Mouse (Mus musculus): Measurements from ENCODE around the gene Nipa1. TPM values are rescaled to one million over a fixed set of nuclear protein-coding genes. Genes with fewer than 3 reads are reported as not detected.
A peak's percentile ranks its signal among the peaks of the same experiment; 100 is the strongest.

Nipa1 gene
- polyA plus RNA-seq (2016; fragmentation: Nextera tagmentation; extraction: Ambion mirVana), result 5.2 and 5.9 TPM in 2 replicates

DNA sequence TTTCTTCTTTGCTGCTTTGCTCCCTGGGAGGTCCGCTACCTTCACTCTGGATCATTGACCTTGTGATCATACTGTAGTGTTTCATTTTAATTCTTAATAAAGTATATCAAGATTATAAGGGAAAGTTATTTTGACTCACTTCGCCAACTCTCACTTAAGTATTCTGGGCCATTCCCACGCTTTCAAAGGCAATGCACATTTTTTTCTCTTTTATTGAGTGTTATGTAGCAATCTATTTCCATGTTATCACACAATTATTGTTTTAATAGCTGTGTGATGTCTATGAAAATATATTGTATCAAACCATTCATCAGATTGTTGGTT, at the start of gene Nipa1:
Nipa1 (minus strand) TSS at position 25 of the 324 bp plus-strand sequence.
- no peaks in the 10 kb centered on the region for H3K36me3 ChIP-seq
- 60% methylated on average over 3 of the region's 3 CpGs for WGBS
- H3K4me1 ChIP-seq, result peaks cover 13% of the 10 kb centered on the region
- DNase-seq (ENCODE audit: low spot score), result no peak
- no peaks in the 10 kb centered on the region for H3K27me3 ChIP-seq (ENCODE audit: low read depth, poor library complexity, severe bottlenecking)
- H3K27ac ChIP-seq, result peak within 1 kb of the TSS; percentile 86
- no peaks in the 10 kb centered on the region for H3K9me3 ChIP-seq (replicated peaks)
- peak within 1 kb of the TSS; percentile 72 for H3K4me3 ChIP-seq

DNA sequence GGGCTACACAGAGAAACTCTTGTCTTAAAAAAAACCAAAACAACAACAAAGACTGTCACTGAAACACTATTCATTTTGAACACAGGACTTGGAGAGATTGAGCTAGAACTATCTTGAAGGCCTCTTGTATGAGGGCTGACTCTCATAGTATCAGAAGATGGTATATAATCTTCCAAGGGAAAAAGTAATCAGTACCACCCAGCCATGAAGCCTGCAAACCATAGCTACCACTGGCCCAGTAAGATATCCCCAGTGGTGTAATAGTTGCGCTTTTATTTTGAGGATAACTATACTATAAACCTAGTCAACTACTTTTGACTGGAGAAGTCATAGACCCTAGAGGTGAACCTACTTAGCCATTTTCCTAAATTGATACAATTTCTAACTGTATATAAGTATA, 46.9 kb upstream of the Nipa1 start:
- H3K27ac ChIP-seq, result no peak overlapping the region
- no peaks in the 10 kb centered on the region for H3K4me1 ChIP-seq
- H3K9me3 ChIP-seq (replicated peaks), result no peaks in the 10 kb centered on the region
- H3K27me3 ChIP-seq (ENCODE audit: low read depth, poor library complexity, severe bottlenecking), result no peaks in the 10 kb centered on the region
- no peak for DNase-seq (ENCODE audit: low spot score)
- H3K4me3 ChIP-seq, result no peak overlapping the region
- peaks cover 7% of the 10 kb centered on the region for H3K36me3 ChIP-seq
- WGBS, result 92% methylated on average over 1 of the region's 1 CpGs

DNA sequence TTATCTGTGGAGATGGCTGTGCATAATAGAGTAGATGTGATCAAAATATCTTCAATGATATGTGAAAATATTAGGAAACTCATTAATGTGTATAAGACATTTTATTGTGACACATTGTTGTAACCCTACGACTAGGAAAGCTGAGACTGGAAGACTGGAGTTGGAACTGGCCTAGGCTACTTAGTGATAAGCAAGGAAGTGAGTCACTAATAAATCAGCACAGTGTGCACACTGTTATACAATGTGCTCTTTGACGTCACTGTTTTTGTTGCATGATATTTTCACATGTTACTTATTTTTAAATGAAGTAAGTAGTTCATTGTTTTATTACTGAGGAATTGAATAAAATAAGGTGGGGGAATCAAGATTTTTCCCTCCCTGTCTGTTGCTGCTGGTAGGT, 46.4 kb upstream of the Nipa1 start:
- H3K4me3 ChIP-seq, result no peak overlapping the region
- no peaks in the 10 kb centered on the region for H3K4me1 ChIP-seq
- no peak overlapping the region for H3K27ac ChIP-seq
- H3K36me3 ChIP-seq, result peaks cover 10% of the 10 kb centered on the region
- 91% methylated on average over 2 of the region's 2 CpGs for WGBS
- no peaks in the 10 kb centered on the region for H3K9me3 ChIP-seq (replicated peaks)
- H3K27me3 ChIP-seq (ENCODE audit: low read depth, poor library complexity, severe bottlenecking), result no peaks in the 10 kb centered on the region
- no peak for DNase-seq (ENCODE audit: low spot score)

DNA sequence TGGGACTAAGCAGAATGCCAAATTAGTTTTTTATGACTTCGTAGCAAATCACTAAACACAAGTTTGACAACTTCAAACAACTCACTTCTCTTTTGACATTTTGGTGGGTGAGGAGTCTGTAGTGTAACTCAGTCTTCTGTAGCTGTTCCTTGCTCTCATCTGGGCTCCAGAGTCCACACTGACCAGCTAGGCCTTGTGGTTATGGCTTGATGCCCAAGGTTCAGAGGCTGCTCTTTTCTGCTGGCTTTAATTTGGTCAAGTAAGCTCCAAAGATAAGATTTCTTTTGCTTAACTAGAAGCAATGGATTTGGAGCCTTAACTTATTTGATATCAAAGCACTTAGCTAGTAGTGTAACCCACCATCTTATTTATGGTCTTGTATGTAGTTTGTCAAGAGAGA, 45.1 kb upstream of the Nipa1 start:
- Histone ChIP-seq H3K9me3 (replicated peaks) (no peaks in the 10 kb centered on the region), H3K27ac (no peak overlapping the region), H3K4me3 (no peak overlapping the region), H3K36me3 (peaks cover 16% of the 10 kb centered on the region), H3K27me3 (ENCODE audit: low read depth, poor library complexity, severe bottlenecking) (no peaks in the 10 kb centered on the region), H3K4me1 (no peaks in the 10 kb centered on the region)
- WGBS, result 87% methylated on average over 1 of the region's 1 CpGs
- DNase-seq (ENCODE audit: low spot score), result no peak

GRCm38 (mm10) chr7:56055338-56055737, 35.6 kb upstream of the Nipa1 start:
- Histone ChIP-seq H3K4me3 (no peak overlapping the region), H3K4me1 (peaks cover 7% of the 10 kb centered on the region), H3K9me3 (replicated peaks) (no peaks in the 10 kb centered on the region), H3K36me3 (peaks cover 24% of the 10 kb centered on the region), H3K27me3 (ENCODE audit: low read depth, poor library complexity, severe bottlenecking) (no peaks in the 10 kb centered on the region), H3K27ac (no peak overlapping the region)
- no peak for DNase-seq (ENCODE audit: low spot score)
- WGBS, result 91% methylated on average over 3 of the region's 3 CpGs

- Histone ChIP-seq H3K36me3 (peaks cover 19% of the 10 kb centered on the region), H3K4me1 (peaks cover 12% of the 10 kb centered on the region), H3K9me3 (replicated peaks) (no peaks in the 10 kb centered on the region), H3K27me3 (ENCODE audit: low read depth, poor library complexity, severe bottlenecking) (no peaks in the 10 kb centered on the region), H3K27ac (no peak overlapping the region), H3K4me3 (no peak overlapping the region)
- DNase-seq (ENCODE audit: low spot score), result no peak
Observed at GRCm38 (mm10) chr7:56052996-56053395, 33.2 kb upstream of the Nipa1 start.

GRCm38 (mm10) chr7:56050487-56050911, 30.7 kb upstream of the Nipa1 start:
- H3K9me3 ChIP-seq (replicated peaks), result no peaks in the 10 kb centered on the region
- H3K27ac ChIP-seq, result peak overlapping the region; percentile 87
- peaks cover 4% of the 10 kb centered on the region for H3K36me3 ChIP-seq
- peak overlapping the region; percentile 81 for H3K4me3 ChIP-seq
- under 1% methylated on average over 18 of the region's 18 CpGs for WGBS
- no peak for DNase-seq (ENCODE audit: low spot score)
- no peaks in the 10 kb centered on the region for H3K27me3 ChIP-seq (ENCODE audit: low read depth, poor library complexity, severe bottlenecking)
- H3K4me1 ChIP-seq, result peaks cover 12% of the 10 kb centered on the region

DNA sequence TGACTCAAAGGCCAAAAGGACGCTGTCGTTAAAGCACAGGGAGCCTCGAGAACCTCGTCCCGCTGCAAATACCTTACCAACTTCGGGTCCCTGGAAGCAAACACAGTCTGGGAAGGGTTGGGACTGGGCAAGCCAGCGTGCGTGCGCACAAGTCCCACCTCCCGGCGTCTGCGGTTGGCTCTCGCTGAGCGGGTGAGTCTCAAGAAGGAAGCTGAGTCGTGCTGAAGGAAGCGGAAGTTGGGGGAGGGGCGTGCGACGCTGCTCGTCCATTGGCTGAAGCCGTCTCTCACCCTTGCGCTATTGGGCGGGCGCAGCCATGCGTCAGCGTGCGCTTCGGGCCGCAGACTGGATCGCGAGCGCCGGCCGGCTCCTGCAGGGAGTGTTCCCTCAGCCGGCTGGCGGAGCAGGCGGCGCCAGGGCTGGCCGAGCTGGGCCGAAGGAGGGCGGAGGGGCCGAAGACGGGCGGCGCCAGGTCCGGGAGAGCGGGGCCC, 30.1 kb upstream of the Nipa1 start, which contains the start of gene Herc2:
Herc2 (plus strand) TSS at position 366 of the 491 bp plus-strand sequence.
- Histone ChIP-seq H3K27me3 (ENCODE audit: low read depth, poor library complexity, severe bottlenecking) (no peaks in the 10 kb centered on the region), H3K4me1 (peaks cover 12% of the 10 kb centered on the region), H3K4me3 (peak within 1 kb of the TSS; percentile 81), H3K9me3 (replicated peaks) (no peaks in the 10 kb centered on the region), H3K27ac (peak within 1 kb of the TSS; percentile 87), H3K36me3 (peaks cover 4% of the 10 kb centered on the region)
- WGBS, result under 1% methylated on average over 47 of the region's 47 CpGs
- DNase-seq (ENCODE audit: low spot score), result peak; percentile 96

GRCm38 (mm10) chr7:56047178-56047577, 27.4 kb upstream of the Nipa1 start:
- no peak overlapping the region for H3K4me3 ChIP-seq
- peaks cover 12% of the 10 kb centered on the region for H3K4me1 ChIP-seq
- no peaks in the 10 kb centered on the region for H3K27me3 ChIP-seq (ENCODE audit: low read depth, poor library complexity, severe bottlenecking)
- H3K36me3 ChIP-seq, result no peaks in the 10 kb centered on the region
- no peak for DNase-seq (ENCODE audit: low spot score)
- no peak overlapping the region for H3K27ac ChIP-seq
- 85% methylated on average over 1 of the region's 1 CpGs for WGBS
- H3K9me3 ChIP-seq (replicated peaks), result no peaks in the 10 kb centered on the region

DNA sequence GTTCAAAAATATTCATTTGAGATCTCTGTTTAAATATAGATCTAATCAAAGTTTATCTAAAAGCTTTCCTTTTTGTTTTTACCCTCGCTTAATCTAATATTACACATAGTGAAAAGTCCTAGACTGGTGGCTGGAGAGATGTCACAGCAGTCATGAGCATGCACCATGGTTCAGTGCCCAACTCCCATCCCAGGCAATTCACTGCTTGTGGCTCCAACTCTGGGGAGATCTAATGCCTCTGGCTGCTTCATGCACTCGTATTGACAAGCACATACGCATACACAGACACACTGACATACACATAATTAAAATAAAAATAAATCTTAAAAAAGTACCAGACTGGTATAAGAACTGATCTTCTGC, 24.5 kb upstream of the Nipa1 start:
- Histone ChIP-seq H3K36me3 (no peaks in the 10 kb centered on the region), H3K4me3 (no peak overlapping the region), H3K27me3 (ENCODE audit: low read depth, poor library complexity, severe bottlenecking) (no peaks in the 10 kb centered on the region), H3K27ac (no peak overlapping the region), H3K9me3 (replicated peaks) (no peaks in the 10 kb centered on the region), H3K4me1 (peaks cover 3% of the 10 kb centered on the region; the same call in 1 of the 2 replicates)
- no peak for DNase-seq (ENCODE audit: low spot score)
- WGBS, result 89% methylated on average over 3 of the region's 3 CpGs

- H3K27ac ChIP-seq, result no peak overlapping the region
Observed at GRCm38 (mm10) chr7:56043577-56044266, 24.0 kb upstream of the Nipa1 start.

GRCm38 (mm10) chr7:56042353-56042752, 22.6 kb upstream of the Nipa1 start:
- H3K27me3 ChIP-seq (ENCODE audit: low read depth, poor library complexity, severe bottlenecking), result no peaks in the 10 kb centered on the region
- no peak overlapping the region for H3K27ac ChIP-seq
- peak; percentile 76 for DNase-seq (ENCODE audit: low spot score)
- no peaks in the 10 kb centered on the region for H3K9me3 ChIP-seq (replicated peaks)
- no peak overlapping the region for H3K4me3 ChIP-seq
- no peaks in the 10 kb centered on the region for H3K36me3 ChIP-seq
- 14% methylated on average over 5 of the region's 5 CpGs for WGBS
- H3K4me1 ChIP-seq, result no peaks in the 10 kb centered on the region

More at GRCm38 (mm10) chr7:56043577-56044266, 24.0 kb upstream of the Nipa1 start:
- Histone ChIP-seq H3K9me3 (replicated peaks) (no peaks in the 10 kb centered on the region), H3K36me3 (no peaks in the 10 kb centered on the region), H3K27me3 (ENCODE audit: low read depth, poor library complexity, severe bottlenecking) (no peaks in the 10 kb centered on the region), H3K4me3 (no peak overlapping the region), H3K4me1 (no peaks in the 10 kb centered on the region)
- no peak for DNase-seq (ENCODE audit: low spot score)
- WGBS, result 69% methylated on average over 4 of the region's 4 CpGs

- Histone ChIP-seq H3K4me3 (no peak overlapping the region), H3K9me3 (replicated peaks) (no peaks in the 10 kb centered on the region), H3K27me3 (ENCODE audit: low read depth, poor library complexity, severe bottlenecking) (no peaks in the 10 kb centered on the region), H3K27ac (no peak overlapping the region), H3K4me1 (peaks cover 7% of the 10 kb centered on the region), H3K36me3 (no peaks in the 10 kb centered on the region)
- DNase-seq (ENCODE audit: low spot score), result no peak
- WGBS, result 94% methylated on average over 3 of the region's 3 CpGs
Observed at GRCm38 (mm10) chr7:56023586-56023985, 3.8 kb upstream of the Nipa1 start.
